Mouse (Mus musculus): Measurements from ENCODE around the gene Spred3. TPM values are rescaled to one million over a fixed set of nuclear protein-coding genes. Genes with fewer than 3 reads are reported as not detected.
A peak's percentile ranks its signal among the peaks of the same experiment; 100 is the strongest.
"Not testable (repeated sequence)": the region's sequence is repeated elsewhere in the genome, so short reads cannot be mapped to it uniquely, and the experiment has no call there.

Spred3 gene
- polyA plus RNA-seq (2015; fragmentation: Nextera tagmentation; extraction: Ambion mirVana): 4.2 and 4.4 TPM in 2 replicates

DNA sequence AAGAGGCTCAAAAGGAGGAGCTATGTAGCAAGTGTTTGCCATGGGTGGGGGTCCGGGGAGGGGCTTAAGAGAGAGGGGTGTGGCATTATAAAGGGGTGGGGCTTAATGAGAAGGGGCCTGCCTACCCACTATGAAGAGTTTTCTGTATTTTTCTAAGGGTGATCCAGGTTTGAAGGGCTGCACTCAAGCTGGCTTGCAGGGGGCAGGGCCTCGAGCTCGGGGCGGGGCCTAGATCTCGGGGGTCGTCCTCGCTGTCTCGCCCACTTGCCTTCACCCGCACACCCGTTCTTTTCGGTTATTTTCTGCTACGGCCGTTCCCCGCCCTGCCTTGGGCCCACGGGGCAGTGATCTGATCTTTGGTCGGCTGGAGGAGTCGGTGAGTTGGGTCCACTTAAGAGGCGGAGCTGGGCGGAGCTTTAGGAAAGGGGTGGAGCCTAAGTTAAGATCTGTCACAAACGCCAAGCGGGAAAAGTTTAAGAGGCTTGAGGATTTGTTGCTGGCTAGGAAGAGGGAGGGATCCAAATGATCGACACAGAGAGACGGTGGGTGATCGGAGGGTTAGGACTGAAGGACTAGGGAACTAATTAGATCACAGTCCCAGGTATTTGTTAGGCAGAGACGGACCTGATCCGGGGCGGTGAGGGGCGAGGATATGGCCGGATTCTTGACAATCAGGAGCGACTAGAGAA, at the start of gene Spred3, which contains the start of gene Ggn:
Gene Spred3, minus strand, starts transcription at position 346 of the 689 bp plus-strand sequence.
Gene Ggn, plus strand, starts transcription at position 145 of the 689 bp plus-strand sequence.
- peak within 1 kb of the TSS; percentile 86 for H3K4me2 ChIP-seq (replicated peaks)
- H3K27ac ChIP-seq: peak within 1 kb of the TSS; percentile 39; the same call in 1 of the 2 replicates
- peaks cover 59% of the 10 kb centered on the region for H3K27me3 ChIP-seq
- peak within 1 kb of the TSS; percentile 71 for H3K9ac ChIP-seq
- under 1% methylated on average over 30 of the region's 30 CpGs for WGBS
- peak; percentile 69 for ATAC-seq (ENCODE audit: low FRiP score, low read depth)
- no peaks in the 10 kb centered on the region for H3K9me3 ChIP-seq
- H3K4me1 ChIP-seq: peaks cover 41% of the 10 kb centered on the region
- H3K36me3 ChIP-seq: peaks cover 27% of the 10 kb centered on the region
- peak within 1 kb of the TSS; percentile 74 for H3K4me3 ChIP-seq

DNA sequence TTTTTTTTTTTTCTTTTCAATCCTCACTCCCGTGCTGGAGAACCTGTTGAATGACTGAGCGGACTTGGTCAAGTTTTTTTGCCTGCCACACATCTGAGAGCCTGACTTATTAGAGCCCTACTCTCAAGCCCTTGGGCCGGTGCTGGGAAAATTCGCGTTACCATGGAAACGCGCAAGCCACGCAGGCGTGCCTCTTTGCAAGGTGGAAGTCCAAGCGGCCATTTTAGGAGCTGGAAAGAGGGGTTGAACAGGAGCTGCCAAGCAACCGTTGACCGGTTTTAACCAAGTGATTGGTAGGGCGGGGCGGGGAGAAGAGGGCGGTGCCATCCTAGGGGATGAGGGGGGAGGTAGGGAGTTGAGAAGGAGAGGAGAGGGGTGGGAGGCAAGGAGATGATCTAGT, 44.6 kb upstream of the Spred3 start:
- Histone ChIP-seq H3K4me3 (no peak overlapping the region), H3K4me2 (replicated peaks) (no peak overlapping the region), H3K27me3 (peaks cover 16% of the 10 kb centered on the region), H3K9ac (no peak overlapping the region), H3K4me1 (0 out of 2 replicates have a peak, but pooled peaks cover 4% of the 10 kb centered on the region), H3K27ac (no peak overlapping the region), H3K36me3 (no peaks in the 10 kb centered on the region), H3K9me3 (peaks cover 6% of the 10 kb centered on the region)
- ATAC-seq (ENCODE audit: low FRiP score, low read depth): no peak
- WGBS: 44% methylated on average over 15 of the region's 15 CpGs

DNA sequence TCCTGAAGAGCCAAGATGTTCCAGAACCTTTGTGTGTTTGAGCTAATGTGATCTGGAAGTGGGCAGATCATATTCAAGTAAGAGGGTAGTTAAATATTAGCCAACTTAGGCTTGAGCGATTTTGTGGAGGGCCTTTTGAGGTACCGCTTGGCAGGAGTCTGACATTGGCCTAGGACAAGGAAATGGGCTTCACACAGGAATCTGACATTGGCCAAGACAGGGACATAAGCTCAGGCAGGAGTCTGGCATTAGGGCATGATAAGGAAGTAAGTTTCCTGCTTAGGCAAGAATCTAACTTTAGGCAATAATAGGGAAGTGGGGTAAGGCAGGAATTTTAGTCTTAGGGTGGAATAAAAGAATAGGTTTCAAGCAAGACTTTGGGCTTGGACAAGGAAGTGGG, 44.0 kb upstream of the Spred3 start:
- ATAC-seq (ENCODE audit: low FRiP score, low read depth): no peak
- 73% methylated on average over 2 of the region's 2 CpGs for WGBS
- H3K27ac ChIP-seq: no peak overlapping the region
- H3K4me1 ChIP-seq: 0 out of 2 replicates have a peak, but pooled peaks cover 4% of the 10 kb centered on the region
- peak overlapping the region; percentile 59 for H3K4me2 ChIP-seq (replicated peaks)
- H3K9ac ChIP-seq: no peak overlapping the region
- H3K9me3 ChIP-seq: no peaks in the 10 kb centered on the region
- no peaks in the 10 kb centered on the region for H3K36me3 ChIP-seq
- peak overlapping the region; percentile 20; the same call in 1 of the 2 replicates for H3K4me3 ChIP-seq
- peaks cover 16% of the 10 kb centered on the region for H3K27me3 ChIP-seq

DNA sequence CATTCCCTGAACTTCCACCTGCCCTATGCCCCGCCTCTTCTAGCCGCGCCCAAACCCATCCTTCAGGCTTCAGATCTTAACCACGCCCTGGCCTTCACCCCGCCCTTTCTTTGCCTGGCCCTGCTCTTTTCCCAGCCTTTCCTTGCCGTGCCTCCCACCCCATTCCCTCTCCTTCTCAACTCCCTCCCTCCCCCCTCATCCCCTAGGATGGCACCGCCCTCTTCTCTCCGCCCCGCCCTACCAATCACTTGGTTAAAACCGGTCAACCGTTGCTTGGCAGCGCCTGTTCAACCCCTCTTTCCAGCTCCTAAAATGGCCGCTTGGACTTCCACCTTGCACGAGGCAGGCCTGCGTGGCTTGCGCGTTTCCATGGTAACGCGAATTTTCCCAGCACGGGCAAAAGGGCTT, 43.5 kb upstream of the Spred3 start, which contains the start of gene Catsperg1:
Gene Catsperg1, minus strand, starts transcription at position 361 of the 408 bp plus-strand sequence.
- no peak within 1 kb of the TSS for H3K9ac ChIP-seq
- H3K36me3 ChIP-seq: no peaks in the 10 kb centered on the region
- 0 out of 2 replicates have a peak, but pooled peaks cover 4% of the 10 kb centered on the region for H3K4me1 ChIP-seq
- ATAC-seq (ENCODE audit: low FRiP score, low read depth): peak; percentile 45; the same call in 1 of the 2 replicates
- peak within 1 kb of the TSS; percentile 20 for H3K4me3 ChIP-seq
- H3K4me2 ChIP-seq (replicated peaks): peak within 1 kb of the TSS; percentile 59
- H3K9me3 ChIP-seq: no peaks in the 10 kb centered on the region
- 2% methylated on average over 20 of the region's 20 CpGs for WGBS
- no peak within 1 kb of the TSS for H3K27ac ChIP-seq
- H3K27me3 ChIP-seq: peaks cover 16% of the 10 kb centered on the region

DNA sequence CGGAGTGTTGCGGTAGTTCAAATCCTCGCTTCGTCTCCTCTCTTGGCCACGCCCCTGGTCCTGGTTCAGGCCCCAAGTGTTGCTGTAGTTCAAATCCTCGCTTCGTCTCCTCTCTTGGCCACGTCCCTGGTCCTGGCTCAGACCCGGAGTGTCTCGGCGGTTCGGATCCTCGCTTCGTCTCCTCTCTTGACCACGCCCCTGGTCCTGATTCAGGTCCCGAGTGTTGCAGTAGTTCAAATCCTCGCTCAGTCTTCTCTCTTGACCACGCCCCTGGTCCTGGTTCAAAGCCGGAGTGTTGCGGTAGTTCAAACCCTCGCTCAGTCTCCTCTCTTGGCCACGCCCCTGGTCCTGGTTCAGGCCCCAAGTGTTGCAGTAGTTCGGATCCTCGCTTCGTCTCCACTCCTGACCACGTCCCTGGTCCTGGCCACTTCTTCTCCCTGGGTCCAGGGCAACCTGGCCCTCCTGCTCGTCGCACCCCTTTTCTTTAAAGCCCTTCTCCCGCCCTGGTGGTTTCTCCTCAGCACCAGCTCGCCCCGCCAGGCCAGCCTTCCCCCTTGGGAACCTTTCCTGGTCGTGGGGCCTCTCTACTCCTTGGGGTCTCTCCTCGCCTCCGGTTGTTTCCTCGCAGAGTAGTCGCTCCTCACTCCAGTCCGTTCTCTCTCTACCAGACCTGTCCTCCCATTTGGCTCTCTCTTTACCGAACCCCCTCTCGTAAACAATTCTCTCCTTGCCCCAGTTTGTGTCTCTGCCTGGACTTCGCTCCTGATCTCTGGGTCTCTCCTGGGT, 42.8 kb upstream of the Spred3 start:
- H3K9me3 ChIP-seq; H3K27ac ChIP-seq; ATAC-seq (ENCODE audit: low FRiP score, low read depth); H3K4me1 ChIP-seq; H3K36me3 ChIP-seq; H3K9ac ChIP-seq: not testable (repeated sequence)
- Histone ChIP-seq H3K27me3 (peaks cover 16% of the 10 kb centered on the region), H3K4me2 (replicated peaks) (peak overlapping the region; percentile 59), H3K4me3 (peak overlapping the region; percentile 20)
- WGBS: 18% methylated on average over 40 of the region's 40 CpGs

DNA sequence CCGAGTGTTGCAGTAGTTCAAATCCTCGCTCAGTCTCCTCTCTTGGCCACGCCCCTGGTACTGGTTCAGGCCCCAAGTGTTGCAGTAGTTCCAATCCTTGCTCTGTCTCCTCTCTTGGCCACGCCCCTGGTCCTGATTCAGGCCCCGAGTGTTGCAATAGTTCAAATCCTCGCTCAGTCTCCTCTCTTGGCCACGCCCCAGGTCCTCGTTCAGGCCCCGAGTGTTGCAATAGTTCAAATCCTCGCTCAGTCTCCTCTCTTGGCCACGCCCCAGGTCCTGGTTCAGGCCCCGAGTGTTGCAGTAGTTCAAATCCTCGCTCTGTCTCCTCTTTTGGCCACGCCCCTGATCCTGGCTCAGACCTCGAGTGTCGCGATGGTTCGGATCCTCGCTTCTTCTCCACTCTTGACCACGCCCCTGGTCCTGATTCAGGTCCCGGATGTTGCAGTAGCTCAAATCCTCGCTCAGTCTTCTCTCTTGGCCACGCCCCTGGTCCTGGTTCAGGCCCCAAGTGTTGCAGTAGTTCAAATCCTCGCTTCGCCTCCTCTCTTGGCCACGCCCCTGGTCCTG, 42.1 kb upstream of the Spred3 start:
- WGBS: 17% methylated on average over 26 of the region's 26 CpGs
- peak overlapping the region; percentile 41 for H3K4me3 ChIP-seq
- peak overlapping the region; percentile 59 for H3K4me2 ChIP-seq (replicated peaks)
- no peaks in the 10 kb centered on the region for H3K9me3 ChIP-seq
- no peak overlapping the region for H3K27ac ChIP-seq
- no peak overlapping the region for H3K9ac ChIP-seq
- 0 out of 2 replicates have a peak, but pooled peaks cover 4% of the 10 kb centered on the region for H3K4me1 ChIP-seq
- peaks cover 16% of the 10 kb centered on the region for H3K27me3 ChIP-seq
- no peaks in the 10 kb centered on the region for H3K36me3 ChIP-seq
- ATAC-seq (ENCODE audit: low FRiP score, low read depth): no peak

DNA sequence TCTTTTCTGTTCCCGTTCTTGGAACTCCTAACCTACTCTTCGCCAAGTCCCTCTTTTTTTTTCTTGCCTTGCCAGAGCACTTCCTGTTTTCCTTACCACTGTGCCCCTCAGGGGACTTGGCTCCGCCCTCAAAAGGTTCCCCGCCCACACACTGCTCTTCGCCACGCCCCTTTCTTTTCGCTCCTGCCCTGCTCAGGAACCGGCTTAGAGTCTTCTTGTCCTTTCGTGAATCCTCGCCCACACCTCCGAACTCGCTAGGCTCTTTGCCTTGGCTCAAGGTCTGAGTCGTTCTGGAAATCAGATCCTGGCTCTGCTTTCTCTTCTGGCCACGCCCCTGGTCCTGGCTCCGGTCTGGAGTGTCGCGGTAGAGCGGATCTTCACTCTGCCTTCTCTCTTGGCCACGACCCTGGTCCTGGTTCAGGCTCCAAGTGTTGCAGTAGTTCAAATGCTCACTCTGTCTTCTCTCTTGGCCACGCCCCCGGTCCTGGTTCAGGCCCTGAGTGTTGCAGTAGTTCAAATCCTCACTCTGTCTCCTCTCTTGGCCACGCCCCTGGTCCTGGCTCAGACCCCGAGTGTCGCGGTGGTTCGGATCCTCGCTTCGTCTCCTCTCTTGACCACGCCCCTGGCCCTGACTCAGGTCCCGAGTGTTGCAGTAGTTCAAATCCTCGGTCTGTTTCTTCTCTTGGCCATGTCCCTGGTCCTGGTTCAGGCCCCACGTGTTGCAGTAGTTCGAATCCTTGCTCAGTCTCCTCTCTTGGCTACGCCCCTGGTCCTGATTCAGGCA, 41.4 kb upstream of the Spred3 start:
- Histone ChIP-seq H3K27me3 (peaks cover 16% of the 10 kb centered on the region), H3K9me3 (no peaks in the 10 kb centered on the region), H3K9ac (peak overlapping the region; percentile 48; the same call in 1 of the 2 replicates), H3K4me1 (0 out of 2 replicates have a peak, but pooled peaks cover 4% of the 10 kb centered on the region), H3K27ac (no peak overlapping the region), H3K4me3 (peak overlapping the region; percentile 41), H3K4me2 (replicated peaks) (peak overlapping the region; percentile 59), H3K36me3 (no peaks in the 10 kb centered on the region)
- ATAC-seq (ENCODE audit: low FRiP score, low read depth): peak; percentile 74
- 6% methylated on average over 34 of the region's 34 CpGs for WGBS

DNA sequence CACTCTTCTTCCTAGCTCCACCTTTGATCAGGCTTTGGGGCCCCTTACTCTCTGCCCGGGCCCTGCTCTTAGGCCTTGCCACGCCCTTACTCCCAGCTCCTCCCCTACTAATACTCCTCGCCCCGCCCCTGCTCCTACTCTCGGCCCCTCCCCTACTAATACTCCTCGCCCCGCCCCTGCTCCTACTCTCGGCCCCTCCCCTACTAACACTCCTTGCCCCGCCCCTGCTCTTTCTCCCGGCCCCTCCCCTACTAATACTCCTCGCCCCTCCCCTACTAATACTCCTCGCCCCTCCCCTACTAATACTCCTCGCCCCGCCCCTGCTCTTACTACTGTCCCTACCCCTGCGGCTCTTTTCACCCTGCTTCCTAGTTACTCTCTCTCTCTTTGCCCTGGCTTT, 40.8 kb upstream of the Spred3 start:
- not testable (repeated sequence) for H3K36me3 ChIP-seq, H3K9ac ChIP-seq, H3K4me1 ChIP-seq, H3K27ac ChIP-seq, H3K9me3 ChIP-seq
- H3K4me2 ChIP-seq (replicated peaks): peak overlapping the region; percentile 59
- WGBS: 29% methylated on average over 14 of the region's 15 CpGs
- H3K27me3 ChIP-seq: peaks cover 16% of the 10 kb centered on the region
- H3K4me3 ChIP-seq: peak overlapping the region; percentile 41
- ATAC-seq (ENCODE audit: low FRiP score, low read depth): peak; percentile 34; the same call in 1 of the 2 replicates

DNA sequence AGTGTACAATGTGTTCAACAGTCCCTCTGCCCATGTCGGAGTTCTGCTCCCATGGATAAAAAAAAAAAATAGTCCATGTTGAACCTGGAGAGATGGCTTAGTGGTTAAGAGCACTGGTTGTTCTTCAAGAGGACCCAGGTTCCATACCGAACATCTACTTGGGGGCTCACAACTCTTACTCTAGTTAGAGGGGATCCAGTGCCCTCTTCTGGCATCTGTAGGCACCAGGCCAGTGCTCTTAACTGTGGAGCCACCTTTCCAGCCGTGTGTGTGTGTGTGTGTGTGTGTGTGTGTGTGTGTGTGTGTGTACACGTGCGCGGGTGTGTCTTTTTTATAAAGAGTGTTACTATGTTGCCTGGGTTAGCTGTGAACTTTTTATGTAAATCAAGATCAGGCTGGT, 32.4 kb upstream of the Spred3 start:
- no peak for ATAC-seq (ENCODE audit: low FRiP score, low read depth)
- Histone ChIP-seq H3K4me3 (no peak overlapping the region), H3K36me3 (no peaks in the 10 kb centered on the region), H3K4me1 (no peaks in the 10 kb centered on the region), H3K9me3 (no peaks in the 10 kb centered on the region), H3K27ac (no peak overlapping the region), H3K27me3 (no peaks in the 10 kb centered on the region), H3K9ac (no peak overlapping the region), H3K4me2 (replicated peaks) (no peak overlapping the region)
- WGBS: 78% methylated on average over 6 of the region's 6 CpGs

DNA sequence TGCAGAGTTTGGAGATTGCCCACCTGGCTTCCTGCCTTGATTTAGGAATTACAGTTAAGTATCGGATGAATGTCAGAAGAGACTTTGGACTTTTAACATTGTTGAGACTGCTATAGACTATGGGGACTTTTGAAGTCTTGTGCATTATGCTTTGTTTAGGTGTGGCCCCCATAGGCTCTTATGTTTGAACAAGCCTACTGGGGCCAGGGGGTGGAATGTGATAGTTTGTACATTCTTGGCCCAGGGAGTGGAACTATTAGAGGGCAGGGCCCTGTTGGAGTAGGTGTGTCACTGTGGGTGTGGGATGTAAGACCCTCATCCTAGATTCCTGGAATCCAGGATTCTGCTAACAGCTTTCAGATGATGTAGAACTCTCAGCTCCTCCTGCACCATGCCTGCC, 24.0 kb upstream of the Spred3 start:
- H3K4me1 ChIP-seq; H3K9me3 ChIP-seq; ATAC-seq (ENCODE audit: low FRiP score, low read depth); H3K4me3 ChIP-seq; H3K36me3 ChIP-seq; H3K27ac ChIP-seq; H3K9ac ChIP-seq; H3K27me3 ChIP-seq; H3K4me2 ChIP-seq (replicated peaks): not testable (repeated sequence)
- 88% methylated on average over 1 of the region's 1 CpGs for WGBS

DNA sequence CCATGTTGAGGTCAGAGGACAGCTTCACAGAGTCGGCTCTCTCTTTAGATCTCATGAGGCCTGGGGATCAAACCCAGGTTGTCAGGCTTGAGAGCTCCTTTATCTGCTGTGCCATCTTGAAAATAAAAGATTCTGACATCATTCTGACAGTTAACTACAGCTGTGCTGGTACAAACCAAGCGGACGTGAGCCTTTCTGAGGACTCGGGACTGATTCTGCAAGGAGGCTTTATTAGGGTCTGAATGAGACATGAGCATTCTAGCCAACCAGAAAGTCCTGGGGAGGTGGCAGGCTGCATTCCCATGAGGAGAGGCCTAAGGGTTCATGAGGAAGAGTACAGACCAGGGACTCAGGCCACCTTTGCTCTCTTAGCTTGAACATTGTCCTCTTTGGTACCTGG, 11.1 kb upstream of the Spred3 start:
- H3K36me3 ChIP-seq: peaks cover 17% of the 10 kb centered on the region
- 96% methylated on average over 4 of the region's 4 CpGs for WGBS
- H3K4me2 ChIP-seq (replicated peaks); H3K4me3 ChIP-seq; H3K27ac ChIP-seq; H3K9ac ChIP-seq; ATAC-seq (ENCODE audit: low FRiP score, low read depth); H3K27me3 ChIP-seq; H3K9me3 ChIP-seq: not testable (repeated sequence)
- H3K4me1 ChIP-seq: peaks cover 16% of the 10 kb centered on the region
